Mouse (Mus musculus): ENCODE results near the gene Ctsa. TPM values are rescaled to one million over a fixed set of nuclear protein-coding genes. Genes with fewer than 3 reads are reported as not detected.

The Ctsa gene
- total and polyA plus RNA-seq, 2 experiments from 2014 or later: 101 to 110 TPM

DNA sequence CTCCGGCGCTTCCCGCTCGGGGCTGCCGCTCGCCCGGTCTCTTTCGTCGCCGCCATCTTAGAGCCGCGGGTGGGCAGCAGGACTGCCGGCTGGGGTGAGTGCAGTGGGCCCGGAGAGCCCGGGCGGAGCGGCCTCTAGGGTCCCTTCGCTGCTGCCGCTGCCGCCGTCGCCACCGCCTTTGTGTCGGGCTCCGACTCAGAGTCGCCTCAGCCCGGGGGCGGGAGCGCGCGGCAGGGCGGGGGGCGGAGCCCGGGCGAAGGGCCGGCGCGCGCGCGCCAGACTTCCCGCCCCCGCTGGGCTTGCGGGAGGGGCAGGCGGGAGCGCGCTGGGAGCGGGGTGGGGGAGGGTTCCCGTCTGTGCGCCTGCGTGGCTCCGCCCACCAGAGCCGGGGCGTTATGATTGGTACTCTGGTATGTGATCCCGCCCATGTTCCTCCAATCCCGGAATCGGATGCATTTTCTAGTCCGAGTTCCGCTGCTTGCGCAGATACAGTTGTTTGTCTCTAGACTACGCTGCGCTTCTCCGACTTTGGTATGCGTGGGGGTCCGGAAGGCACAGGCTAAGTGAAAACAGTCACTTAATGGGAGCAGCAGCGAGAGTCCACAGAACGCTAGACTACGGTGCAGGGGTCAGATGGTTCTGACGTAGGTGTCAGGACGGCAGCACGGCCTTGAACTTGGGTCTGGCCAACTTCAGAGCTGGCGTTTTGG lies 47.0 kb downstream of the Ctsa start:
- no peak for TF ChIP-seq CTCF (IDR thresholded peaks at IDR 0.05)
- under 1% methylated on average over 52 of the region's 72 CpGs for WGBS
- DNase-seq (ENCODE audit: low spot score): peak; percentile 97
- Histone ChIP-seq H3K4me1 (ENCODE audit: insufficient read depth, low read length) (peaks cover 9% of the 10 kb centered on the region; the same call in 1 of the 2 replicates), H3K27me3 (ENCODE audit: insufficient read depth, low read length) (no peaks in the 10 kb centered on the region), H3K9ac (replicated peaks; ENCODE audit: low read length, poor library complexity, severe bottlenecking) (peak overlapping the region; percentile 94), H3K27ac (ENCODE audit: low read depth, low read length) (peak overlapping the region; percentile 100), H3K4me3 (ENCODE audit: low read depth, low read length) (peak overlapping the region; percentile 57), H3K9me3 (ENCODE audit: low read length) (no peaks in the 10 kb centered on the region), H3K36me3 (ENCODE audit: insufficient read depth, low read length) (peaks cover 19% of the 10 kb centered on the region), H3K4me2 (ENCODE audit: low read depth, low read length, poor library complexity, severe bottlenecking) (peak overlapping the region; percentile 95)
- peak; percentile 91 for ATAC-seq (ENCODE audit: low FRiP score)

DNA sequence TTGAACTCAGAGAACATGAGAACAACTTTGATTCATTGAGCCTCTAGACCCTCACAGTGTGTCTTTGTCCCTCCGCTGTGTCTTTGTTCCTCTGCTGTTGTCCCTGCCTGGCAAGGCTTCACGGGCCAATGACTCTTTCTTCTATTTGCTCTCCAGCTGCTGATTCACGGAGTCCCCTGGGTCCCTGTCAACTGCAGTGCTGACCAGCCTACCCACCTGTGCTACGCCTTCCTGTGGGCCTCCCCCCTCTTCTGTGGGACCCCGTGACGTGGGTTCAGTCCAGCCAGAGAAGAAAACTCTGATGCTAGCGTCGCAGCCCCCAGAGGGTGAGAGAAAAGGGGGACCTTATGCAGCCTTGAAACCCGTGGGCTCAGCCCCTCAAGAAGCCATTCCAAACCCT lies 49.9 kb downstream of the Ctsa start:
- DNase-seq (ENCODE audit: low spot score) (no peak), ATAC-seq (ENCODE audit: low FRiP score) (no peak)
- Histone ChIP-seq H3K36me3 (ENCODE audit: insufficient read depth, low read length) (peaks cover 43% of the 10 kb centered on the region), H3K9me3 (ENCODE audit: low read length) (no peaks in the 10 kb centered on the region), H3K9ac (replicated peaks; ENCODE audit: low read length, poor library complexity, severe bottlenecking) (no peak overlapping the region), H3K27me3 (ENCODE audit: insufficient read depth, low read length) (no peaks in the 10 kb centered on the region), H3K27ac (ENCODE audit: low read depth, low read length) (no peak overlapping the region), H3K4me3 (ENCODE audit: low read depth, low read length) (no peak overlapping the region), H3K4me2 (ENCODE audit: low read depth, low read length, poor library complexity, severe bottlenecking) (no peak overlapping the region), H3K4me1 (ENCODE audit: insufficient read depth, low read length) (peaks cover 9% of the 10 kb centered on the region; the same call in 1 of the 2 replicates)
- TF ChIP-seq CTCF (IDR thresholded peaks at IDR 0.05): no peak
- 34% methylated on average over 9 of the region's 9 CpGs for WGBS

DNA sequence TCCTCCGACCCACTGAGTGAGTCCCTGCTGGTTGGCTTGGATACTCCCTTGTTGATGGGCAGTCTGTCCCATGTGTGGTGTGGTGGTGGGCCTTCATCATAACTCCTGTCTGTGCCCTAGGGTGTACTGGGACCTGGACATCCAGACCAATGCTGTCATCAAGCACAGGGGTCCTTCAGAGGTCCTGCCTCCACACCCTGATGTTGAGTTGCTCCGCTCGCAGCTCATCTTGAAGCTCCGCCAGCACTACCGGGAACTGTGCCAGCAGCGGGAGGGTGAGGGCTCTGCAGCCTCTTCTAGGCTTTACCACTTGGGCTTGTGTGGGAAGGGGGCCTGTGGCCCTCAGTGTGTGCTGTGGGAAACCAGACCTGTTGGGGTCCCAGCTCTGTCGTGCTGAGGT lies 53.1 kb downstream of the Ctsa start:
- TF ChIP-seq CTCF (IDR thresholded peaks at IDR 0.05): no peak
- no peaks in the 10 kb centered on the region for H3K27me3 ChIP-seq (ENCODE audit: insufficient read depth, low read length)
- DNase-seq (ENCODE audit: low spot score) (peak; percentile 68), ATAC-seq (ENCODE audit: low FRiP score) (peak; percentile 19; the same call in 1 of the 2 replicates)
- no peaks in the 10 kb centered on the region for H3K4me1 ChIP-seq (ENCODE audit: insufficient read depth, low read length)
- peaks cover 73% of the 10 kb centered on the region for H3K36me3 ChIP-seq (ENCODE audit: insufficient read depth, low read length)
- H3K4me2 ChIP-seq (ENCODE audit: low read depth, low read length, poor library complexity, severe bottlenecking): no peak overlapping the region
- no peak overlapping the region for H3K9ac ChIP-seq (replicated peaks; ENCODE audit: low read length, poor library complexity, severe bottlenecking)
- no peak overlapping the region for H3K4me3 ChIP-seq (ENCODE audit: low read depth, low read length)
- H3K27ac ChIP-seq (ENCODE audit: low read depth, low read length): peak overlapping the region; percentile 43; the same call in 1 of the 2 replicates
- 65% methylated on average over 7 of the region's 7 CpGs for WGBS
- no peaks in the 10 kb centered on the region for H3K9me3 ChIP-seq (ENCODE audit: low read length)

DNA sequence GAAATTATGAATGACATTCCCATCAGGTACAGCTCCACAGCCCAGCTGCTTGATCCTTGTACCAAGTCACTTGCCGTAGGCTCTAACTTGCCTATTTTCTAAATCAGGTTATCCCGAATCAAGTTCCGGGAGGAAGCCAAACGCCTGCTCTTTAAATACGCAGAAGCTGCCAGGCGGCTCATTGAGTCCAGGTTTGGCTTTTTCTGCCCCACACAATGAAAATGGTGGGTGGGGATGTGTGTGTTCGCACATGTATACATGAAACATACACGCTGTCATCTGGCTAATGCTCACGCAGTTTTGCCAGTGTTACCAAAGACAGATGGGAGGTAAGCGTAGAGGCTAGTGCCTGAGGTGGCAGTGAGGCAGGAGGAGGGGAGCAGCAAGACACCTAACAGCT lies 53.9 kb downstream of the Ctsa start:
- WGBS: 86% methylated on average over 10 of the region's 10 CpGs
- Histone ChIP-seq H3K4me2 (ENCODE audit: low read depth, low read length, poor library complexity, severe bottlenecking) (no peak overlapping the region), H3K4me1 (ENCODE audit: insufficient read depth, low read length) (no peaks in the 10 kb centered on the region), H3K27ac (ENCODE audit: low read depth, low read length) (0 out of 2 replicates have a peak overlapping the region, but pooled peaks have one; percentile 14), H3K9me3 (ENCODE audit: low read length) (no peaks in the 10 kb centered on the region), H3K4me3 (ENCODE audit: low read depth, low read length) (no peak overlapping the region), H3K27me3 (ENCODE audit: insufficient read depth, low read length) (no peaks in the 10 kb centered on the region), H3K36me3 (ENCODE audit: insufficient read depth, low read length) (peaks cover 81% of the 10 kb centered on the region), H3K9ac (replicated peaks; ENCODE audit: low read length, poor library complexity, severe bottlenecking) (no peak overlapping the region)
- no peak for TF ChIP-seq CTCF (IDR thresholded peaks at IDR 0.05)
- DNase-seq (ENCODE audit: low spot score) (no peak), ATAC-seq (ENCODE audit: low FRiP score) (no peak)

DNA sequence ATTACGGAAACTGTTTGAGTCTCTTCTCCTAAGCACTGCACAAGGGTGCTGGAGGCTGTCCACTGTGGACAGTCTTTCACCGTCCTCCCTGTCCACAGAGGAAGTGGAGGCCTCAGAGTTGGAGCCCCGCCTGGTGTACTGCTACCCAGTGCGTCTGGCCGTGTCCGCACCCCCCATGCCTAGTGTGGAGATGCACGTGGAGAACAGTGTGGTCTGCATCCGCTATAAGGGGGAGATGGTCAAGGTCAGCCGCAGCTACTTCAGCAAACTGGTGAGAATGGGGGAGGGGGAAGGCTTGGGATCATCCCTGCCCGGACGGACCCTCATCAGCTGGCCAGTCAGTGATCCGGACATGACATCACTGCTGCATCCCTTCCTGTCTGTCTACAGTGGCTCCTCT lies 56.3 kb downstream of the Ctsa start:
- H3K36me3 ChIP-seq (ENCODE audit: insufficient read depth, low read length): peaks cover 91% of the 10 kb centered on the region
- H3K4me1 ChIP-seq (ENCODE audit: insufficient read depth, low read length): no peaks in the 10 kb centered on the region
- H3K9me3 ChIP-seq (ENCODE audit: low read length): no peaks in the 10 kb centered on the region
- no peak overlapping the region for H3K9ac ChIP-seq (replicated peaks; ENCODE audit: low read length, poor library complexity, severe bottlenecking)
- 87% methylated on average over 12 of the region's 12 CpGs for WGBS
- TF ChIP-seq CTCF (IDR thresholded peaks at IDR 0.05): no peak
- no peak for ATAC-seq (ENCODE audit: low FRiP score)
- H3K4me2 ChIP-seq (ENCODE audit: low read depth, low read length, poor library complexity, severe bottlenecking): no peak overlapping the region
- DNase-seq (ENCODE audit: low spot score): no peak
- H3K27ac ChIP-seq (ENCODE audit: low read depth, low read length): no peak overlapping the region
- H3K27me3 ChIP-seq (ENCODE audit: insufficient read depth, low read length): no peaks in the 10 kb centered on the region
- H3K4me3 ChIP-seq (ENCODE audit: low read depth, low read length): no peak overlapping the region

DNA sequence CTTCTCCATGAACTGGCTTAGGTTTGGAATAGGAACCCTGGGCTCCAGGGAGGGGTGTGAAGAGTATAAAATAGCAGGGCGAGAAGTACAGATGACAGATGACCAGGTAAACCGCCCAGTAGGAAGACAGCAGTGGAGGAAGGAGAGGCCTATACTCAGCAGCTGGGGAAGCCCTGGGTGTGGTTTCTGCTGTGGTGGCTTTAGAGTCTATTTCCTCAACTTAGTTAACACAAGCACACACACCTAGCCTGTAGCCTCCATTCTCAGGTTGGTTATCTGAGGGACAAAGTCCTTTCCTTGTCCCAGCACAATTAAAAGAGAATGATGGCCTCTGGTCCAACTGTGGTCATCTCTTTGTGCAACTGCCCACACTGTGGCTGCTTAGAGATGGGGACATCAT lies 57.3 kb downstream of the Ctsa start:
- Histone ChIP-seq H3K36me3 (ENCODE audit: insufficient read depth, low read length) (peaks cover 95% of the 10 kb centered on the region), H3K27ac (ENCODE audit: low read depth, low read length) (peak overlapping the region; percentile 26; the same call in 1 of the 2 replicates), H3K9me3 (ENCODE audit: low read length) (no peaks in the 10 kb centered on the region), H3K4me3 (ENCODE audit: low read depth, low read length) (no peak overlapping the region), H3K27me3 (ENCODE audit: insufficient read depth, low read length) (no peaks in the 10 kb centered on the region), H3K9ac (replicated peaks; ENCODE audit: low read length, poor library complexity, severe bottlenecking) (no peak overlapping the region), H3K4me1 (ENCODE audit: insufficient read depth, low read length) (no peaks in the 10 kb centered on the region), H3K4me2 (ENCODE audit: low read depth, low read length, poor library complexity, severe bottlenecking) (no peak overlapping the region)
- WGBS: 95% methylated on average over 2 of the region's 2 CpGs
- TF ChIP-seq CTCF (IDR thresholded peaks at IDR 0.05): no peak
- ATAC-seq (ENCODE audit: low FRiP score) (no peak), DNase-seq (ENCODE audit: low spot score) (no peak)

Other genes starting within 250 kb of the Ctsa start
- not detected in 2 replicates for gene Wfdc6a, start 247.4 kb upstream of the Ctsa start, total RNA-seq (2014; rRNA removed)
- not detected in 2 replicates for gene Wfdc6a, start 247.4 kb upstream of the Ctsa start, polyA plus RNA-seq (2015; fragmentation: Nextera tagmentation; extraction: Ambion mirVana)
- gene Eppin, start 239.3 kb upstream of the Ctsa start, total RNA-seq (2014; rRNA removed): not detected in 2 replicates
- not detected in 2 replicates for gene Eppin, start 239.3 kb upstream of the Ctsa start, polyA plus RNA-seq (2015; fragmentation: Nextera tagmentation; extraction: Ambion mirVana)
- not detected in 2 replicates for gene Wfdc6b, start 219.4 kb upstream of the Ctsa start, total RNA-seq (2014; rRNA removed)
- not detected in 2 replicates for gene Wfdc6b, start 219.4 kb upstream of the Ctsa start, polyA plus RNA-seq (2015; fragmentation: Nextera tagmentation; extraction: Ambion mirVana)
- 0.28 TPM in 1 of 2 replicates, not detected in the other for gene Wfdc8, start 219.2 kb upstream of the Ctsa start, total RNA-seq (2014; rRNA removed)
- gene Wfdc8, start 219.2 kb upstream of the Ctsa start, polyA plus RNA-seq (2015; fragmentation: Nextera tagmentation; extraction: Ambion mirVana): not detected in 2 replicates
- not detected in 2 replicates for gene Wfdc16, start 194.1 kb upstream of the Ctsa start, total RNA-seq (2014; rRNA removed)
- gene Wfdc16, start 194.1 kb upstream of the Ctsa start, polyA plus RNA-seq (2015; fragmentation: Nextera tagmentation; extraction: Ambion mirVana): not detected in 2 replicates
- 3.5 TPM in 1 of 2 replicates, not detected in the other for gene Wfdc10, start 176.8 kb upstream of the Ctsa start, total RNA-seq (2014; rRNA removed)
- gene Wfdc10, start 176.8 kb upstream of the Ctsa start, polyA plus RNA-seq (2015; fragmentation: Nextera tagmentation; extraction: Ambion mirVana): 0.38 and 0.42 TPM in 2 replicates
- gene Wfdc9, start 176.3 kb upstream of the Ctsa start, total RNA-seq (2014; rRNA removed): not detected in 2 replicates
- gene Wfdc9, start 176.3 kb upstream of the Ctsa start, polyA plus RNA-seq (2015; fragmentation: Nextera tagmentation; extraction: Ambion mirVana): not detected in 2 replicates
- gene Wfdc11, start 158.8 kb upstream of the Ctsa start, total RNA-seq (2014; rRNA removed): not detected in 2 replicates
- gene Wfdc11, start 158.8 kb upstream of the Ctsa start, polyA plus RNA-seq (2015; fragmentation: Nextera tagmentation; extraction: Ambion mirVana): not detected in 2 replicates
- gene Wfdc13, start 147.8 kb upstream of the Ctsa start, total RNA-seq (2014; rRNA removed): not detected in 2 replicates
- not detected in 2 replicates for gene Wfdc13, start 147.8 kb upstream of the Ctsa start, polyA plus RNA-seq (2015; fragmentation: Nextera tagmentation; extraction: Ambion mirVana)
- not detected in 2 replicates for gene Spint4, start 134.4 kb upstream of the Ctsa start, total RNA-seq (2014; rRNA removed)
- not detected in 2 replicates for gene Spint4, start 134.4 kb upstream of the Ctsa start, polyA plus RNA-seq (2015; fragmentation: Nextera tagmentation; extraction: Ambion mirVana)
- gene Spint5, start 117.6 kb upstream of the Ctsa start, total RNA-seq (2014; rRNA removed): not detected in 2 replicates
- gene Spint5, start 117.6 kb upstream of the Ctsa start, polyA plus RNA-seq (2015; fragmentation: Nextera tagmentation; extraction: Ambion mirVana): not detected in 2 replicates
- gene Wfdc3, start 86.9 kb upstream of the Ctsa start, total RNA-seq (2014; rRNA removed): 0.16 and 1.3 TPM in 2 replicates
- gene Wfdc3, start 86.9 kb upstream of the Ctsa start, polyA plus RNA-seq (2015; fragmentation: Nextera tagmentation; extraction: Ambion mirVana): 0.60 and 0.97 TPM in 2 replicates
- 18.5 and 24.7 TPM in 2 replicates for gene Dnttip1, start 86.9 kb upstream of the Ctsa start, total RNA-seq (2014; rRNA removed)
- 48.4 and 54.2 TPM in 2 replicates for gene Dnttip1, start 86.9 kb upstream of the Ctsa start, polyA plus RNA-seq (2015; fragmentation: Nextera tagmentation; extraction: Ambion mirVana)
- 14.6 and 38.5 TPM in 2 replicates for gene Ube2c, start 63.0 kb upstream of the Ctsa start, total RNA-seq (2014; rRNA removed)
- 18.1 and 18.4 TPM in 2 replicates for gene Ube2c, start 63.0 kb upstream of the Ctsa start, polyA plus RNA-seq (2015; fragmentation: Nextera tagmentation; extraction: Ambion mirVana)
- not detected in 2 replicates for gene Tnnc2, start 52.9 kb upstream of the Ctsa start, total RNA-seq (2014; rRNA removed)
- 0.31 and 0.62 TPM in 2 replicates for gene Tnnc2, start 52.9 kb upstream of the Ctsa start, polyA plus RNA-seq (2015; fragmentation: Nextera tagmentation; extraction: Ambion mirVana)
- 80.8 and 100 TPM in 2 replicates for gene Snx21, start 47.0 kb upstream of the Ctsa start, total RNA-seq (2014; rRNA removed)
- 50.8 and 54.1 TPM in 2 replicates for gene Snx21, start 47.0 kb upstream of the Ctsa start, polyA plus RNA-seq (2015; fragmentation: Nextera tagmentation; extraction: Ambion mirVana)
- gene Acot8, start 28.0 kb upstream of the Ctsa start, total RNA-seq (2014; rRNA removed): 24.2 and 25.8 TPM in 2 replicates
- gene Acot8, start 28.0 kb upstream of the Ctsa start, polyA plus RNA-seq (2015; fragmentation: Nextera tagmentation; extraction: Ambion mirVana): 17.5 and 19.7 TPM in 2 replicates
- 6.4 and 7.7 TPM in 2 replicates for gene Zswim3, start 27.8 kb upstream of the Ctsa start, total RNA-seq (2014; rRNA removed)
- 5.5 and 7.4 TPM in 2 replicates for gene Zswim3, start 27.8 kb upstream of the Ctsa start, polyA plus RNA-seq (2015; fragmentation: Nextera tagmentation; extraction: Ambion mirVana)
- 24.8 and 25.1 TPM in 2 replicates for gene Zswim1, start 10.2 kb upstream of the Ctsa start, total RNA-seq (2014; rRNA removed)
- gene Zswim1, start 10.2 kb upstream of the Ctsa start, polyA plus RNA-seq (2015; fragmentation: Nextera tagmentation; extraction: Ambion mirVana): 35.3 and 36.0 TPM in 2 replicates
- 1.1 TPM in 1 of 2 replicates, not detected in the other for gene Spata25, start 4.3 kb upstream of the Ctsa start, total RNA-seq (2014; rRNA removed)
- gene Spata25, start 4.3 kb upstream of the Ctsa start, polyA plus RNA-seq (2015; fragmentation: Nextera tagmentation; extraction: Ambion mirVana): not detected in 2 replicates
- gene Neurl2, start 583 bp downstream of the Ctsa start, total RNA-seq (2014; rRNA removed): 10.4 and 11.2 TPM in 2 replicates
- gene Neurl2, start 583 bp downstream of the Ctsa start, polyA plus RNA-seq (2015; fragmentation: Nextera tagmentation; extraction: Ambion mirVana): 7.6 and 7.8 TPM in 2 replicates
- gene Pltp, start 24.8 kb downstream of the Ctsa start, total RNA-seq (2014; rRNA removed): 55.5 and 59.8 TPM in 2 replicates
- gene Pltp, start 24.8 kb downstream of the Ctsa start, polyA plus RNA-seq (2015; fragmentation: Nextera tagmentation; extraction: Ambion mirVana): 85.5 and 87.7 TPM in 2 replicates
- 77.2 and 90.1 TPM in 2 replicates for gene Pcif1, start 46.4 kb downstream of the Ctsa start, total RNA-seq (2014; rRNA removed)
- gene Pcif1, start 46.4 kb downstream of the Ctsa start, polyA plus RNA-seq (2015; fragmentation: Nextera tagmentation; extraction: Ambion mirVana): 88.9 and 94.6 TPM in 2 replicates
- 28.9 and 29.0 TPM in 2 replicates for gene Zfp335, start 78.9 kb downstream of the Ctsa start, total RNA-seq (2014; rRNA removed)
- gene Zfp335, start 78.9 kb downstream of the Ctsa start, polyA plus RNA-seq (2015; fragmentation: Nextera tagmentation; extraction: Ambion mirVana): 11.1 and 11.4 TPM in 2 replicates
- 7.5 and 13.4 TPM in 2 replicates for gene Mmp9, start 107.9 kb downstream of the Ctsa start, total RNA-seq (2014; rRNA removed)
- gene Mmp9, start 107.9 kb downstream of the Ctsa start, polyA plus RNA-seq (2015; fragmentation: Nextera tagmentation; extraction: Ambion mirVana): 7.1 and 8.2 TPM in 2 replicates
- 311 and 368 TPM in 2 replicates for gene Slc12a5, start 127.9 kb downstream of the Ctsa start, total RNA-seq (2014; rRNA removed)
- 83.5 and 86.4 TPM in 2 replicates for gene Slc12a5, start 127.9 kb downstream of the Ctsa start, polyA plus RNA-seq (2015; fragmentation: Nextera tagmentation; extraction: Ambion mirVana)
- gene Ncoa5, start 202.0 kb downstream of the Ctsa start, total RNA-seq (2014; rRNA removed): 74.5 and 79.2 TPM in 2 replicates
- 54.3 and 65.5 TPM in 2 replicates for gene Ncoa5, start 202.0 kb downstream of the Ctsa start, polyA plus RNA-seq (2015; fragmentation: Nextera tagmentation; extraction: Ambion mirVana)
- 5.2 and 5.9 TPM in 2 replicates for gene Cd40, start 222.8 kb downstream of the Ctsa start, total RNA-seq (2014; rRNA removed)
- gene Cd40, start 222.8 kb downstream of the Ctsa start, polyA plus RNA-seq (2015; fragmentation: Nextera tagmentation; extraction: Ambion mirVana): 4.4 and 6.4 TPM in 2 replicates